Comparison of ENCODE assay signal across 23 mouse cellular contexts in genomic region chr8:90369876-90370275, GRCm38 (mm10). TPM values are rescaled to one million over a fixed set of nuclear protein-coding genes. Genes with fewer than 3 reads are reported as not detected.
DNase-seq lines count a peak whose midpoint lies in the region; ATAC-seq and TF ChIP-seq lines count a peak whose summit lies in the region.
"Had no signal": no experiment of that assay in that cellular context is flagged by ENCODE, and none has a peak within 500 bp of the region (broad histone marks: within the 10 kb centered on the region; RNA-seq: fewer than 3 reads in every experiment).

No protein-coding gene starts in this region.

- H3K4me2 ChIP-seq in CH12.LX (ENCODE audit: insufficient read depth, low read depth, poor library complexity, severe bottlenecking) = no peak overlapping the region
- H3K4me2 ChIP-seq in stomach, embryonic 15.5 days = no peak overlapping the region
- H3K4me2 ChIP-seq: embryonic facial prominence, embryonic 13.5 days; hindbrain, embryonic 13.5 days; kidney, embryonic 15.5 days had no signal

- H3K79me2 ChIP-seq in CH12.LX (replicated peaks; ENCODE audit: control insufficient read depth, extremely low read depth, insufficient read depth, poor library complexity, severe bottlenecking) = no peaks in the 10 kb centered on the region

- H3K36me3 ChIP-seq in CH12.LX (replicated peaks in 1 of 2; ENCODE audit: control insufficient read depth in 1 of 2, insufficient read depth in 1 of 2, low read length in 1 of 2) = no peaks in the 10 kb centered on the region
- no peaks in the 10 kb centered on the region for H3K36me3 ChIP-seq in stomach, embryonic 15.5 days
- H3K36me3 ChIP-seq: embryonic facial prominence, embryonic 13.5 days; hindbrain, embryonic 13.5 days; kidney, embryonic 15.5 days had no signal

- no peak overlapping the region for H3K4me3 ChIP-seq in CH12.LX (replicated peaks in 1 of 3; ENCODE audit: low read depth in 2 of 3, low read length in 2 of 3, poor library complexity in 1 of 3)
- no peak overlapping the region for H3K4me3 ChIP-seq in stomach, embryonic 15.5 days (replicated peaks)
- H3K4me3 ChIP-seq: embryonic facial prominence, embryonic 13.5 days; hindbrain, embryonic 13.5 days; kidney, embryonic 15.5 days had no signal

- in situ Hi-C loops in CH12.LX (cut with MboI; ENCODE audit: low pct_ligation_motif_present, low pct_unique_long_range_greater_than_20kb, low sequenced_read_pairs) = no loop called here

- 20% methylated on average over 3 of the region's 3 CpGs for WGBS in stomach, embryonic 15.5 days

- H3K27me3 ChIP-seq in CH12.LX (replicated peaks) = no peaks in the 10 kb centered on the region
- no peaks in the 10 kb centered on the region for H3K27me3 ChIP-seq in stomach, embryonic 15.5 days (replicated peaks)
- H3K27me3 ChIP-seq: embryonic facial prominence, embryonic 13.5 days; hindbrain, embryonic 13.5 days; kidney, embryonic 15.5 days had no signal

- TF ChIP-seq RAD21 in CH12.LX (IDR thresholded peaks at IDR 0.05; ENCODE audit: low read depth, low read length) = no peak

- TF ChIP-seq CTCF in CH12.LX (conservative IDR thresholded peaks at IDR 0.05 in 1 of 2, IDR thresholded peaks at IDR 0.05 in 1 of 2; ENCODE audit: low read depth in 2 of 2, low read length in 2 of 2) = no peak

- DNase-seq in CH12.LX (ENCODE audit: extremely low read depth) = no peak
- peak; percentile 81 for DNase-seq in thymus, postnatal 14 days
- no peak for DNase-seq in layer of hippocampus, postnatal 36 days
- DNase-seq in right cerebral cortex, adult 18-20 months = no peak
- no peak for DNase-seq in left cerebral cortex, postnatal 14 days (ENCODE audit: low spot score in 2 of 2)
- DNase-seq: cerebellum, adult 9-11 months; forebrain, postnatal 0 days; gastrocnemius, postnatal 36 days; heart, postnatal 10 days; left cerebral cortex, postnatal 4 days; lung, adult 18-20 months; retina, postnatal 1 day; right cerebral cortex, postnatal 4 days had no signal

- no peak for TF ChIP-seq EP300 in CH12.LX (IDR thresholded peaks at IDR 0.05; ENCODE audit: low read length)

- dilution Hi-C loops in CH12.LX (cut with MboI; ENCODE audit: extremely low pct_ligation_motif_present, extremely low pct_unique_long_range_greater_than_20kb, low sequenced_read_pairs) = no loop called here

- no peak for TF ChIP-seq POLR2A in CH12.LX (IDR thresholded peaks at IDR 0.05; ENCODE audit: low read depth, low read length)

- no peak overlapping the region for H3K9ac ChIP-seq in CH12.LX (ENCODE audit: insufficient read depth, low read depth)
- H3K9ac ChIP-seq in stomach, embryonic 15.5 days = no peak overlapping the region
- H3K9ac ChIP-seq: embryonic facial prominence, embryonic 13.5 days; forebrain, postnatal 0 days; hindbrain, embryonic 13.5 days; kidney, embryonic 15.5 days had no signal

- intact Hi-C loops in left cerebral cortex, postnatal 14 days (cut with DNase I) = no loop called here

- H3K27ac ChIP-seq in CH12.LX (ENCODE audit: insufficient read depth, low read depth) = no peak overlapping the region
- H3K27ac ChIP-seq in stomach, embryonic 15.5 days = no peak overlapping the region
- H3K27ac ChIP-seq: embryonic facial prominence, embryonic 13.5 days; hindbrain, embryonic 13.5 days; kidney, embryonic 15.5 days had no signal

- peak; percentile 51 to 67; a peak in 3 of 4 replicates for ATAC-seq in hematopoietic stem cell, adult 5-6 weeks (replicated peaks in 1 of 2; ENCODE audit: insufficient read depth in 1 of 2, low FRiP score in 2 of 2, low TSS enrichment in 1 of 2, low read depth in 1 of 2, poor library complexity in 2 of 2, severe bottlenecking in 2 of 2)
- ATAC-seq in stomach, embryonic 15.5 days (ENCODE audit: insufficient read depth, low FRiP score, low read depth) = 0 out of 2 replicates have a peak, but pooled peaks have one; percentile 47
- ATAC-seq: forebrain, postnatal 0 days; inflammation-experienced regulatory T-cells, adult 6 months; midbrain, embryonic 16.5 days had no signal

- H3K4me1 ChIP-seq in CH12.LX (ENCODE audit: control insufficient read depth in 1 of 2, insufficient read depth in 2 of 2) = peaks cover 0 to 21% of the 10 kb centered on the region in 2 experiments; a peak in 2 of 4 replicates
- no peaks in the 10 kb centered on the region for H3K4me1 ChIP-seq in stomach, embryonic 15.5 days
- H3K4me1 ChIP-seq: embryonic facial prominence, embryonic 13.5 days had no signal

- H3K9me3 ChIP-seq in CH12.LX (replicated peaks; ENCODE audit: low read length) = no peaks in the 10 kb centered on the region
- H3K9me3 ChIP-seq in stomach, embryonic 15.5 days = no peaks in the 10 kb centered on the region
- H3K9me3 ChIP-seq: embryonic facial prominence, embryonic 13.5 days; hindbrain, embryonic 13.5 days; kidney, embryonic 15.5 days had no signal

TF ChIP-seq in CH12.LX, 34 proteins besides CTCF, POLR2A, EP300 and RAD21:
- TF ChIP-seq ETS1 (conservative IDR thresholded peaks at IDR 0.05; ENCODE audit: low read depth, low read length) (0 out of 2 replicates have a peak, but pooled peaks have one; percentile 10), MYC (IDR thresholded peaks at IDR 0.05; ENCODE audit: low read depth, low read length) (no peak), SIN3A (IDR thresholded peaks at IDR 0.05; ENCODE audit: low read length) (no peak)

RNA-seq across cellular contexts. Expression of gene Tox3, which starts 21.7 kb away (rescaled TPM):
- not detected in 2 replicates for total RNA-seq in CH12.LX (2012; rRNA removed)
- not detected in 2 replicates for total RNA-seq in CH12.LX (2014; rRNA removed)
- polyA plus RNA-seq in CH12.LX (2012; ENCODE audit: insufficient read length, low read depth) = not detected in 2 replicates
- total RNA-seq in hematopoietic stem cell, adult 5-6 weeks (2017) = 0.50 and 4.4 TPM in 2 replicates
- polyA plus RNA-seq in stomach, embryonic 15.5 days (2015; fragmentation: Nextera tagmentation; extraction: Ambion mirVana) = 11.3 and 12.6 TPM in 2 replicates
- total RNA-seq in layer of hippocampus, postnatal 36 days (2021) = 10 to 100 TPM; 11.3 to 12.2 TPM
- 10 to 100 TPM; 18.3 to 18.5 TPM for total RNA-seq in left cerebral cortex, postnatal 14 days (2021)
- total RNA-seq: liver, adult 2 months; megakaryocyte-erythroid progenitor cell, adult 5-6 weeks had no signal
- polyA plus RNA-seq: C2C12; inflammation-experienced regulatory T-cells, adult 6 months had no signal
